Mouse (Mus musculus) erythroblast, embryonic 14.5 days (primary cell): ENCODE measurements around the gene Cep135.

Source experiments
- GATA1 ChIP-seq: IDR thresholded peaks from 2 replicates; pipeline ENCODE4 v1.6.1; 2012; ENCODE audit warnings: low read length, inconsistent platforms, mixed read lengths
- TAL1 ChIP-seq: IDR thresholded peaks from 3 replicates; pipeline ENCODE4 v1.6.1; 2012; ENCODE audit warnings: low read length, inconsistent platforms, mixed read lengths

DNA sequence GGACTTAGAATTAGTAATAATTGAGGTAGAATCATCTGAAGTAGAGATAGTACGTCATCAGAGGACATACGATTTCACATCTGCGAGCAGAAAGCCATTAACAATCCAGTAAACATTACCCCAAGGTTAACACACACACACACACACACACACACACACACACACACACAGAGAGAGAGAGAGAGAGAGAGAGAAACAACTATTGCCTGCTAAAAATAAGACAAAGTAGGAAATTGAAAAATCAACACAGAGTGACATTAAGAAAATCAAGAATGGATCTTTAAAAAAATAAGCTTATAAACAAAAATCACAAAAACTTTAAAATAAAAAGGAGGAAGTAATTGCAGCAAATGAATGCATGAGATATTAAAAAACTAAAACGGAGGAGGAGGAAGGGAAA is 61.4 kb downstream of the Cep135 start:
- TF ChIP-seq GATA1 = no peak
- TF ChIP-seq TAL1 = no peak
